Mouse (Mus musculus) megakaryocyte progenitor cell, adult 5-6 weeks (primary cell): Measurements from ENCODE around the gene Pnpt1. TPM values are rescaled to one million over a fixed set of nuclear protein-coding genes. Genes with fewer than 3 reads are reported as not detected.

Experiments used
- total RNA-seq, 2 experiments: library from RNA; stranded (forward) in 1 of 2; stranded (reverse) in 1 of 2; fragments of 157-497, 149-512 nt in 1 of 2; fragments of 200-1000 nt in 1 of 2; gene quantifications; 2 replicates each; pipeline versions ENCODE4 v1.2.3 to v1.2.4; 2015 to 2017

The Pnpt1 gene
- total RNA-seq, 2 experiments from 2014 or later, result 51.1 to 69.8 TPM

Other genes starting within 250 kb of the Pnpt1 start
- 103 and 108 TPM in 2 replicates for gene Ppp4r3b, start 42.1 kb downstream of the Pnpt1 start, total RNA-seq (2015)
- 116 and 149 TPM in 2 replicates for gene Ppp4r3b, start 42.1 kb downstream of the Pnpt1 start, total RNA-seq (2017)
- 34.2 and 39.6 TPM in 2 replicates for gene Cfap36, start 116.7 kb downstream of the Pnpt1 start, total RNA-seq (2015)
- gene Cfap36, start 116.7 kb downstream of the Pnpt1 start, total RNA-seq (2017), result 35.8 and 40.7 TPM in 2 replicates
- 30.5 and 32.5 TPM in 2 replicates for gene Ccdc88a, start 242.9 kb downstream of the Pnpt1 start, total RNA-seq (2015)
- 30.9 and 40.6 TPM in 2 replicates for gene Ccdc88a, start 242.9 kb downstream of the Pnpt1 start, total RNA-seq (2017)